Mouse (Mus musculus) thymus, postnatal 36 days (tissue): ENCODE results near the gene Myo5a.

Experiments used
- DNase-seq, 2 experiments: peaks; one replicate each; pipeline ENCODE4 v3.0.0; 2022; ENCODE audit warnings: mixed read lengths in 2 of 2

Gene Myo5a

DNA sequence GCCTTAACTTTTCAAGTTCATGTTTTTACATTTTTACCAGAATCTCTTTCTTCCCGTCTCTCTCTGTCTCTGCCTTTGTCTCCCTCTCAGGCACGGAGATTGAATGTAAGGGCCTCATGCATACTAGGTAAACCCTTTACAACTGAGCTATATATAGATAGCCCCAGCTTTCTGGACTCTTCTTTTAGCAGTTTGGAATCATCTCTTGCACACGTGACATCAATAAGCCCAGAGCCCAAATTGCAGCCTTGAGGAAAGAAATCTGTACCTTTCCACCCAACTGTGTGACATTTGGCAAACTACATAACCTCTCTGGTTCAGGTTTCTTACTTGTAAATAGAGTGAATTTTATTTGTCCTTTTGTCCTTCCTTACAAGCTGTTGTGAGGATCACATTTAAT is 1.5 kb downstream of the Myo5a start:
- DNase-seq = no peak

DNA sequence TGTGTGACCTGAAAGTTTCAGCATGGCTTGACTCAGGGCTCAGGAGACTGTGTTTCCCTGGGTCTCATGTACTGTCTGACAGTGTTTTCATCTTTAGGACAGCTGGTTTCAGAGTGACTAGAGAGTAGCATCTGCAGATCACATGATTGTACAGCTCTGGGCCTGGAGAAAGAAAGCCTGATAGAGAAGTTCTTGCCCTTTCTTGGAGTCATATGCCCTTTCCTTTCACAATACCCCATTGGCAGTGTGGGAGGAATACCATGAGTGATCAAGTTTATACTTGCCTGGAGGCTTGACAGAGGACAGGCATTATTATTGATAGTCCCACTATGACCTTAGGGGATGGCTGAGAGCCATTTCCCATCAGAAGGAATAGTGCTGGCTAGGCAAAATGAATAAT is 6.4 kb downstream of the Myo5a start:
- DNase-seq = no peak

GRCm38 (mm10) chr9:75085242-75085824 is 14.5 kb downstream of the Myo5a start:
- DNase-seq = no peak

GRCm38 (mm10) chr9:75087823-75088222 is 17.0 kb downstream of the Myo5a start:
- no peak for DNase-seq

- no peak for DNase-seq
These were observed 18.5 kb downstream of the Myo5a start for GRCm38 (mm10) chr9:75089285-75089684.

GRCm38 (mm10) chr9:75092134-75092533 is 21.3 kb downstream of the Myo5a start:
- DNase-seq = no peak

- DNase-seq = no peak
These were observed 23.9 kb downstream of the Myo5a start for GRCm38 (mm10) chr9:75094762-75095161.

GRCm38 (mm10) chr9:75098937-75099336 is 28.1 kb downstream of the Myo5a start:
- no peak for DNase-seq

GRCm38 (mm10) chr9:75100157-75100781 is 29.5 kb downstream of the Myo5a start:
- no peak for DNase-seq

DNA sequence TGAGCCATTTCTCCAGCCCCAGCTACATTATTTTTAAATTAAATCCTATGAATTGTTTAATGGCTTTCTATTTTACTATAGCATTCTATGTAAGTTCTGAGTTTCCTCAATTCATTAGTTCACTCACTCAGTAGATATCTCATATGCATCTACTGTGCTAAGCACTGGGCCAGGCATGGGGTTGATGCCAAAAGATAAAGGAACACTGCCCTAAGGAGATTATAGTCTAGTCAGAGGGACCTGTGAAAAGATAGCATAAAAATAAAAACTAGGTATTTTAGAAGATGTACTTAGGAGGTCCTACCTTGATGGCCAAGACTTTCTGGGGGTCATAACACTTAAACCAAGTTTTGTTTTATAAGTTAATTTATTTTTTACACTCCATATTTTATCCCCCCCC is 31.3 kb downstream of the Myo5a start:
- no peak for DNase-seq

DNA sequence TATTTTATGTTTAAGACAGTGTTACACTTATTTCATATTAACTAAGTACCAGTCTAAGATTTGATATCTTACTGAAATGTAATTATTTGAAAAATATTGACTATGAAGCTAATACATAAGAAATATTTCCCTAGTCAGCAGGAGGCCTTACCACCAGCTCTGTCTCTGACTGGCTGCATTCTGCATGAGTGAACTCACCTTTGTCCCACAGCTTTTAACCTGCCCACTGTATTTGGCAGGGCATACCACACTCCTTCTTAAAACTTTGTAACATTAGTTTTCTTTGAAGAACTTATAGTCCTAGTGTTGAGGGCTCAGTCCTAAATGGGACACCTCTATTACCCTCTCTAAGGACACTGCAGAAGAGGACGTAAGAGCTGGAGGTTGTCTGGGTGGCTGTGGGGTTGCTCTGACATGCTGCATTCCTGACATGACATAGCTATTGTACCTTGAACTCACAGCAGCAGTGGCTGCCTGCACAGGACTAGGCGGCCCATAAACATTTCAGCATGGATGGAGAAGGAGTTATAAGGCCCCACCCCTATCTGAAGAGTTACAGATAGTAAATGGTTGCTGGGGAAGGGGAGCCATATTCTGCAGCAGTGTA is 45.9 kb downstream of the Myo5a start:
- no peak for DNase-seq

- no peak for DNase-seq
These were observed 50.3 kb downstream of the Myo5a start for GRCm38 (mm10) chr9:75121126-75121525.

GRCm38 (mm10) chr9:75124201-75124721 is 53.4 kb downstream of the Myo5a start:
- no peak for DNase-seq

DNA sequence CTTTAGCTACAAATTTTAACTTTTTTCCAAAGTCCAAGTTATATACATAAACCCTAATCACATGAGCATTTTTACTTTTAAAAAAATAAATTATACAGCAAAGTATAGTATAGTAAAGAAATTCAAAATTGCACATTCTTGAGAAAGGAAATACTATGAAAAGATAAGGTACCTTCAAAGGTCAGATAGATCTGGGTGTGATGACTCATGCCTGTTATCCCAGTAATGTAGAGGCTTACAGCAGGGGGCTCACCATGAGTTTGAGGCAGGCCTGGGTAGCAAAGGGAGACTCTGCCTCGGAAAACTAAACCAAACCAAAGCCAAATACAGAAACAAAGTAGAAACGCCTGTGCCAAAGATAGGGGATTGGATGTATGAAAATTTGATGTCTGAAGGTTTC is 59.7 kb downstream of the Myo5a start:
- no peak for DNase-seq

GRCm38 (mm10) chr9:75146911-75147310 is 76.1 kb downstream of the Myo5a start:
- DNase-seq = no peak

GRCm38 (mm10) chr9:75160525-75160924 is 89.7 kb downstream of the Myo5a start:
- DNase-seq = no peak

DNA sequence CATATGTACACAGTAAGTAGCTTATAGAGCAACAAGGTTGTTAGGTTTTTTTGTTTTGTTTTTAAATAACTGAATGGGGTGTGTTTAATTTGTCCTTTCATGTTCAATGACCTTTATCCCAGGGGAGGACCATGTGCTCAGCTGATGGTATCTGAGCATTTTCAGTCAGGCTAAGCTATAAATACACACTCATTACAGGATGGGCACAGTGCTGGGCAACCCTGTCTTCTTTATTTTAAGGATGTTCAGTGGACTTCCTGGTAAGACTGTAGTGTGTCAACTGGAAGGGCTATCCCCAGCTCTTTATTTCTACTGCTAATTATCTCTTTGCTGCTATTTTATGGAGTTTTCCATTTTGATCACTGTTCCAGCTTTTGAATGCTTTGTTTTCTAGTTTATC is 92.8 kb downstream of the Myo5a start:
- DNase-seq = no peak

DNA sequence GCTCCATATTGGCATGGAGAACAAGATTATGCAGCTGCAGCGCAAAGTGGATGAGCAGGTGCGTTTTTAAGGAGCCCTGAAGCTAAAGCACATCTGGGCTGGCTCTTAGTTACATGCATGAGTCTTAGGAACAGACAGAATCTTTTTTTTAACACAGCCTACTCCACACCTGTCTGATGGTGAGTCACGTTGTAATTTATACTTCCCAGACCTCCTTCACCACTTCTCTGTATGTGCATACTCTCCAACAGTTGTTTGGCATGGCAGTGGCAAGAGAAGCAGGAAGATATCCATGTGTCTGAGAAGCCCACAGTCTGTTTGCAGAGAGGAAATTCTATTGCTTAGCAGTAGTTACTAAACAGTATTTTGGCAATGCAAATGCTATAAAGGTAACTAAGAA is 100.9 kb downstream of the Myo5a start:
- DNase-seq = no peak

DNA sequence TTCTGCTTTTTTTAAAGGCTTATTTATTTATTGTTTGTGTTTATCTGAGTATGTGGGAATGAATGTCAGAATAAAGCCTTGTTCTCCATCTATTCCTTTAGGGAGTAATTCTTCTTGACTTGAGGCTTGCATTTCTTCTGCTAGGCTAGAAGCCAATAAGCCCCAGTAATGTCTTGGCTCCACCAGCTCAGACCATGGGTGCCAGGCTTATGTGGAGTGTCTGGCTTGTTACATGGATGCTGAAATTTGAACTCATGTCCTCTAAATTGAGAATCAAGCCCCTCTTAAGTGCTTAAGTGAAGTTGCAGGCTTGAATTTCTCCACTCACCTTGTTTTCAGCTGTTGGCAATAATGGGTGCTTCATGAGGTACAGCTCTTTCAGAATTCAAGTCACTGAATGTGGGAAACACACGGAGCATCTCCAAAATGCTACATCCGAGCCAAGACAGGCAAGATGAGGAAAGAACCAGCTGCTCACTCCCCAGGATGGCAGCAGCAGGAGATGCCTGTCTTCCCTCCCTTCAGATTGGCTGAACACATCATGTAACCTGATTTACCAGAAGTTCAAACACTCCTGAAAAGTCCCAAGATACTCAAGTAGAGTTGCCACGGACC is 116.9 kb downstream of the Myo5a start:
- DNase-seq = no peak

GRCm38 (mm10) chr9:75193858-75194257 is 123.0 kb downstream of the Myo5a start:
- no peak for DNase-seq

DNA sequence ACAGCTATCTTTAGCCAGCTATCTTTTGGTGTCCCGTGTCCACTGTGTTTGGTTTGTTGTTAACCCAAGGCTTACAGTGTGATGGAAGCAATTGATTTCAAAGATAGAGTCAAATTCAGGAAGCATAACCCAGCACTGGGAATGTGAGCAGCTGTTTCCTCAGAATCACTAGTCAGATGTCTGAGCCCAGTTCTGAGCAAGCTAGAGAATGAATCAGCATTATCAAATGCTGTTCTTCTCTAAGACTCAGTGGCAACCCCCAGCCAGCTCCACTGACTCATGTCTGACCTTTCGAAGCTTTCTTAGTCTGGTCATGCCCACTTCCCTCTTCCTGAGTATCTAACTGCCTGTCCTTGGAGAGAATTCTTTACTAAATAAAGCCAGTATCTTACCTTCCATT is 125.5 kb downstream of the Myo5a start:
- DNase-seq = no peak

DNA sequence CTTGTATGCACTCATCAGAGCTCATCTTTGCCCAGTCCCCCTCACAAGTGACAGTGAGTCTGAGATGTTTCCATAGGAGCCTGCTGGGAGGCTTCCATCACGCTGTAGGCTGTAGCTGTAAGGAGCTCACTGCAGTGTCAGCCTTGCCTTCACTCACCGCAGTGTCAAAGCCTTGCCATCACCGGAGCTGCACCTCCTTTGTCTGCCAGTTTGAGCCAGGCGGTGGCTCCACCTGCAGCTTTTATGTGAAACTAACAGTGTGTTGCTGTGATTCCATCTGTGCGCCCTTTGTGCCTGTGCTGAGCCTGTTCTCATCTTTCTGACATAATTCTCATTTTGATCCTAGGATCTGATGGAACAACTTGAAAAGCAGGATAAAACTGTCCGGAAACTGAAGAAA is 126.5 kb downstream of the Myo5a start:
- no peak for DNase-seq

- no peak for DNase-seq
These were observed 130.7 kb downstream of the Myo5a start for GRCm38 (mm10) chr9:75201506-75201905.

- no peak for DNase-seq
These were observed 131.2 kb downstream of the Myo5a start for GRCm38 (mm10) chr9:75202036-75202435.
